ENCODE assay signal across 16 mouse cellular contexts in genomic region chr9:15254501-15254900, GRCm38 (mm10).
"Had no signal": no experiment of that assay in that cellular context is flagged by ENCODE, and none has a peak within 500 bp of the region (broad histone marks: within the 10 kb centered on the region; RNA-seq: fewer than 3 reads in every experiment).

No protein-coding gene starts in this region.

- H3K27ac ChIP-seq: neural tube, embryonic 13.5 days; neural tube, embryonic 15.5 days; stomach, embryonic 15.5 days; stomach, postnatal 0 days had no signal

- H3K27me3 ChIP-seq: neural tube, embryonic 13.5 days; neural tube, embryonic 15.5 days; stomach, embryonic 15.5 days had no signal

- H3K4me3 ChIP-seq: neural tube, embryonic 13.5 days; neural tube, embryonic 15.5 days; stomach, embryonic 15.5 days had no signal

- H3K4me1 ChIP-seq: neural tube, embryonic 13.5 days; neural tube, embryonic 15.5 days; stomach, embryonic 15.5 days had no signal

- DNase-seq: retina, postnatal 1 day; right cerebral cortex, adult 18-20 months; right cerebral cortex, postnatal 14 days; right cerebral cortex, postnatal 25 days; right cerebral cortex, postnatal 4 days; spleen, adult 18-20 months; thymus, adult 18-20 months; thymus, adult 2 months; thymus, postnatal 14 days; thymus, postnatal 25 days; thymus, postnatal 36 days; thymus, postnatal 4 days had no signal

- H3K36me3 ChIP-seq: neural tube, embryonic 15.5 days; stomach, embryonic 15.5 days had no signal
